Mouse (Mus musculus) lung, postnatal 0 days (tissue): ENCODE data around the gene Cacna1i.

Experiments used
- CTCF ChIP-seq: IDR thresholded peaks from 2 replicates; pipeline ENCODE4 v1.5.1; 2016; ENCODE audit warnings: antibody characterized with exemption, mild to moderate bottlenecking
- EP300 ChIP-seq: IDR thresholded peaks from 2 replicates; pipeline ENCODE4 v1.6.1; 2016; ENCODE audit warnings: antibody characterized with exemption, mild to moderate bottlenecking, control low read depth

DNA sequence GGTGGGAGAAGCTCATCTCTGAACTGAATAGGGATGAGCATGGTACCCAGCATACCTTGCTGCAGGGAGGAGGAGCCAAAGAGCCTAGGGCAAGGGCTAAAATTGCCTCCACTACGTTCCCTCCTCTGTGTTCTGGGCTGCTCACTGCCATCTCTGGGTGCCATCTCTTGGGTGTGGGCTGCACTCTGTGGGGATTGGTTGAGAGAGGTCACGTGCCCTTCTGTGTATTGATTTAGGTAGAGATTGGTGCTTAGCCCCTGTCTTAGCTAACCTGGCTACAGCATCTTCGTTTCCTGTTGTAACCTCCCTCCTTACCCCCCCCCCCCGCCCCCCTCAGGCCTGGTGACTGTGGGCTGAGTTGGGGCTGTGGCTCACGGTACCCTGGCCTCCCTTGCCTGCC, 87.8 kb downstream of the Cacna1i start:
- TF ChIP-seq CTCF: no peak
- TF ChIP-seq EP300: no peak
